Mouse (Mus musculus) MEL (cell line): ENCODE data around the gene P2rx7.

Experiments used
- CTCF ChIP-seq, 3 experiments: IDR thresholded peaks in 2 of 3; conservative IDR thresholded peaks in 1 of 3; 2 replicates each; pipeline ENCODE4 v1.5.1; 2011 to 2012; ENCODE audit warnings: low read length in 3 of 3, low read depth in 2 of 3, mild to moderate bottlenecking in 2 of 3, improper control_type of control experiment in 1 of 3, inconsistent platforms in 1 of 3, mixed read lengths in 1 of 3, moderate library complexity in 1 of 3; ENCODE audit not compliant: control insufficient read depth in 1 of 3, insufficient read depth in 1 of 3, poor library complexity in 1 of 3, severe bottlenecking in 1 of 3
- E2F4 ChIP-seq: IDR thresholded peaks from 2 replicates; pipeline ENCODE4 v1.6.1; 2011; ENCODE audit warnings: low read depth, low read length, improper control_type of control experiment, borderline replicate concordance
- EP300 ChIP-seq, 2 experiments: IDR thresholded peaks; 2 replicates each; pipeline ENCODE4 v1.6.1; 2011; ENCODE audit warnings: improper control_type of control experiment in 2 of 2, low read length in 2 of 2, low read depth in 1 of 2, mild to moderate bottlenecking in 1 of 2
- GABPA ChIP-seq: IDR thresholded peaks from 2 replicates; pipeline ENCODE4 v1.6.1; 2012; ENCODE audit warnings: low read depth, mild to moderate bottlenecking, inconsistent platforms, low read length, improper control_type of control experiment, moderate library complexity
- MAFK ChIP-seq: IDR thresholded peaks from 2 replicates; pipeline ENCODE4 v1.6.1; 2011; ENCODE audit warnings: low read depth, mild to moderate bottlenecking, low read length, improper control_type of control experiment, borderline replicate concordance
- POLR2A ChIP-seq, 2 experiments: IDR thresholded peaks; 2 replicates each; pipeline ENCODE4 v1.6.1; 2011 to 2012; ENCODE audit warnings: low read length in 2 of 2, mild to moderate bottlenecking in 2 of 2, control low read depth in 1 of 2, improper control_type of control experiment in 1 of 2, low read depth in 1 of 2, moderate library complexity in 1 of 2; ENCODE audit not compliant: control insufficient read depth in 1 of 2, insufficient read depth in 1 of 2, poor library complexity in 1 of 2
- ZNF384 ChIP-seq: IDR thresholded peaks from 2 replicates; pipeline ENCODE4 v1.6.1; 2012; ENCODE audit warnings: low read depth, mild to moderate bottlenecking, inconsistent platforms, low read length, improper control_type of control experiment

GRCm38 (mm10) chr5:122636958-122637357 is 6.8 kb upstream of the P2rx7 start:
- TF ChIP-seq EP300 (IDR thresholded peaks at IDR 0.05; ENCODE audit: low read depth in 1 of 2, low read length in 2 of 2) (no peak), ZNF384 (no peak), CTCF (IDR thresholded peaks at IDR 0.05 in 2 of 3, conservative IDR thresholded peaks at IDR 0.05 in 1 of 3; ENCODE audit: control insufficient read depth in 1 of 3, insufficient read depth in 1 of 3, low read depth in 2 of 3, low read length in 3 of 3, poor library complexity in 1 of 3, severe bottlenecking in 1 of 3) (no peak), GABPA (no peak), POLR2A (IDR thresholded peaks at IDR 0.05; ENCODE audit: control insufficient read depth in 1 of 2, insufficient read depth in 1 of 2, low read depth in 1 of 2, low read length in 2 of 2, poor library complexity in 1 of 2) (no peak), MAFK (no peak), E2F4 (no peak)
